Mouse (Mus musculus) embryonic facial prominence, embryonic 12.5 days (tissue): ENCODE measurements around the gene Myo3b. TPM values are rescaled to one million over a fixed set of nuclear protein-coding genes. Genes with fewer than 3 reads are reported as not detected.

Experiments
- ATAC-seq: fragments of 200-750 bp; cut with Nextera tagmentation; 2 replicates; pipeline ENCODE4 v1.8.0; 2017; ENCODE audit not compliant: insufficient number of reproducible peaks, insufficient read depth, low FRiP score, low TSS enrichment
- H3K27ac ChIP-seq: fragments of 300-500 bp; sonication (generic); 2 replicates; pipeline ENCODE4 v1.5.1; 2016; ENCODE audit warnings: mild to moderate bottlenecking
- H3K27me3 ChIP-seq: fragments of 300-500 bp; sonication (generic); 2 replicates; pipeline ENCODE4 v1.6.1; 2016; ENCODE audit warnings: mild to moderate bottlenecking, moderate library complexity
- H3K36me3 ChIP-seq: fragments of 300-500 bp; sonication (generic); 2 replicates; pipeline ENCODE4 v1.6.1; 2016; ENCODE audit warnings: mild to moderate bottlenecking
- H3K4me1 ChIP-seq: fragments of 300-500 bp; sonication (generic); 2 replicates; pipeline ENCODE4 v1.6.1; 2016
- H3K4me2 ChIP-seq: fragments of 300-500 bp; sonication (generic); replicated peaks from 2 replicates; pipeline ENCODE4 v1.6.1; 2016; ENCODE audit warnings: mild to moderate bottlenecking, moderate library complexity
- H3K4me3 ChIP-seq: fragments of 300-500 bp; sonication (generic); 2 replicates; pipeline ENCODE4 v1.5.1; 2016; ENCODE audit warnings: mild to moderate bottlenecking
- H3K9ac ChIP-seq: fragments of 300-500 bp; sonication (generic); 2 replicates; pipeline ENCODE4 v1.6.1; 2016; ENCODE audit warnings: mild to moderate bottlenecking, moderate library complexity
- H3K9me3 ChIP-seq: fragments of 300-500 bp; sonication (generic); 2 replicates; pipeline ENCODE4 v1.6.1; 2016; ENCODE audit warnings: mild to moderate bottlenecking, moderate library complexity
- WGBS: fragments of 180-500 bp; shearing (Covaris S2); methylation state at CpG from one replicate; pipeline ENCODE4 v1.1.7; 2016; 5-methylcytosine and 5-hydroxymethylcytosine counted together
- polyA plus RNA-seq: library from polyadenylated mRNA; unstranded; fragments of >200 nt; fragmentation: Nextera tagmentation; extraction: Ambion mirVana; gene quantifications from 2 replicates; pipeline ENCODE4 v1.2.1, GENCODE M21; 2016

Myo3b gene
- polyA plus RNA-seq, 1 experiment from 2014 or later, result 0.12 TPM

DNA sequence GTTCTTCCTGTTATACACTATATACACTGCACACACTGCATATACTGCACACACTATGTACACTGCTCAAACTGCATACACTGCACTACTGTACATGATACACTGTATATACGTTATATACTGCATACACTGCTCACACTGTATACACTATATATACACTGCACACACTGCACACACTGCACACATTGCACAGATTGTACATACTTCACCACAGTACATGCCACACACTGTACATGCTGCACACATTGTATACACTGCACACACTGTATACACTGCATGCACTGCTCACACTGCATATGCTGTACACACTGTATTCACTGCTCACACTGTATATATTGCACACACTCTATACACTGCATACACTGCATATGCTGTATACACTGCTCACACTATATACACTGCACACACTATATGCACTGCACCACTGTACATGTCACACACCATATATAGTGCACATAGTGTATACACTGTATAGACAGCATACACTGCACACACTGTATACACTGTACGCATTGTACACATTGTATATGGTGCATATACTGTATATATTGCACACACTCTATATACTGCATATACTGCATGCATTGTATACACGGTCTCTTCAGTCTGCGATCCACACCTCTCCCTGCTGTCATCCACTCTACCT, 104.7 kb downstream of the Myo3b start:
- WGBS, result 89% methylated on average over 4 of the region's 4 CpGs
- no peak overlapping the region for H3K27ac ChIP-seq
- no peaks in the 10 kb centered on the region for H3K36me3 ChIP-seq
- ATAC-seq, result peak; percentile 52; the same call in 1 of the 2 replicates
- H3K9ac ChIP-seq, result no peak overlapping the region
- no peaks in the 10 kb centered on the region for H3K9me3 ChIP-seq
- 0 out of 2 replicates have a peak, but pooled peaks cover 3% of the 10 kb centered on the region for H3K27me3 ChIP-seq
- no peak overlapping the region for H3K4me2 ChIP-seq
- no peaks in the 10 kb centered on the region for H3K4me1 ChIP-seq
- no peak overlapping the region for H3K4me3 ChIP-seq

DNA sequence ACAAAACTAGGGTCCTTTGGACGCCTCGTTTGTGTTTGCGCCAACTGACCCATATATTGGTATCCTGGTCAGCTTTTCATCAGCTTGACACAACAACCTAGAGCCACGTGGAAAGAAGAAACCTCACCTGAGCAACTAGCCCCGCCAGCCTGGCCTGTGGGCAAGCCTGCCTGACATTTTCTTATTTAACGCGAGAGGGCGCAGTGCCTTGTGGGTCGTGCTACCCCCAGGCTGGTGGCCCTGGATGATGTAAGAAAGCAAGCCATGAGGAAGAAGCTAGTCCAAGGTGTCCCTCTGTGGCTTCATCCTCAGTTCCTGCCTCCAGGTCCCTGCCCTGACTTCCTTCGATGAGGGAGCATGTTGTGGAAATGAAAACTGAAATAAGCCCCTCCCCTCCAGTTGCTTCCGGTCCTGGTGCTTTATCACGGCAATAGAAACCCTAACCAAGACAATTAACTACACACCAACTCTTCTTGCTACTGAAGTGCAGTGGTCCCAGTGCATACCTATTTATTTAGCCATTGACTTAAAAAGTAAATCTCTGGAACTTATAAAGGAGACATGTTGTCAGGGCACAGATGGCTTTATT, 108.2 kb downstream of the Myo3b start:
- Histone ChIP-seq H3K9ac (no peak overlapping the region), H3K9me3 (no peaks in the 10 kb centered on the region), H3K36me3 (no peaks in the 10 kb centered on the region), H3K4me2 (no peak overlapping the region), H3K4me1 (no peaks in the 10 kb centered on the region), H3K27ac (no peak overlapping the region), H3K27me3 (0 out of 2 replicates have a peak, but pooled peaks cover 3% of the 10 kb centered on the region), H3K4me3 (no peak overlapping the region)
- no peak for ATAC-seq
- 57% methylated on average over 12 of the region's 12 CpGs for WGBS

DNA sequence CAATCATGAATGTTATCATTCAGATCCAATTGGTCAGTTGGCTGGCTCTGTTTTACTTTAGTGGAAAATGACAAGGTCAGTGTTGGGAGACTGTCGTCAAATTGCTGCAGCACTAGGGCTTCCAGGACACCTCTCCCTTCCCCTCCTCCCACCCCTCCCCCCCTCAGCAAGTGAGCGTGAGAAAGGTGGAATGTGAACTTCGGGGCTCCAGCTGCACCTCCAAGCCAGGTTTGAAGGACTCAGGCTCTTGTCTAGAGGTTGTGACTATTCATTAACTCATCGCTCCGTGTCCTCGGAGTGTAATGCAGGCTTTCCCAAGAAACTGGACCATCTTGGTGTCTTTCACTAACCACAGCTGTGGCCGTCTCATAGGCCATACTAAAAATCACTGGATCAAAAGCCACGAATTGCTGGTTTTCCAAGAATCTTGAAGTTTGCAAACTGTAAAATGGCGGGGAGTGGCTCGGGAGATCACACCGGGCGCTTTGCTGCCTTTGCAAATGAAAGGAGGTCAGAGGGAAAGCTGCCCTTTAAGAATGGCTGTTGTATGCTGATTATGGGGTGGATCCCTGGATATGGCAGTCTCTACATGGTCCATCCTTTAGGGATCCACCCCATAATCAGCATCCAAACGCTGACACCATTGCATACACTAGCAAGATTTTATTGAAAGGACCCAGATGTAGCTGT, 110.0 kb downstream of the Myo3b start:
- no peak overlapping the region for H3K4me3 ChIP-seq
- no peaks in the 10 kb centered on the region for H3K27me3 ChIP-seq
- no peaks in the 10 kb centered on the region for H3K36me3 ChIP-seq
- no peak overlapping the region for H3K27ac ChIP-seq
- H3K4me2 ChIP-seq, result no peak overlapping the region
- WGBS, result 75% methylated on average over 13 of the region's 13 CpGs
- no peaks in the 10 kb centered on the region for H3K4me1 ChIP-seq
- no peak for ATAC-seq
- H3K9ac ChIP-seq, result no peak overlapping the region
- H3K9me3 ChIP-seq, result no peaks in the 10 kb centered on the region

DNA sequence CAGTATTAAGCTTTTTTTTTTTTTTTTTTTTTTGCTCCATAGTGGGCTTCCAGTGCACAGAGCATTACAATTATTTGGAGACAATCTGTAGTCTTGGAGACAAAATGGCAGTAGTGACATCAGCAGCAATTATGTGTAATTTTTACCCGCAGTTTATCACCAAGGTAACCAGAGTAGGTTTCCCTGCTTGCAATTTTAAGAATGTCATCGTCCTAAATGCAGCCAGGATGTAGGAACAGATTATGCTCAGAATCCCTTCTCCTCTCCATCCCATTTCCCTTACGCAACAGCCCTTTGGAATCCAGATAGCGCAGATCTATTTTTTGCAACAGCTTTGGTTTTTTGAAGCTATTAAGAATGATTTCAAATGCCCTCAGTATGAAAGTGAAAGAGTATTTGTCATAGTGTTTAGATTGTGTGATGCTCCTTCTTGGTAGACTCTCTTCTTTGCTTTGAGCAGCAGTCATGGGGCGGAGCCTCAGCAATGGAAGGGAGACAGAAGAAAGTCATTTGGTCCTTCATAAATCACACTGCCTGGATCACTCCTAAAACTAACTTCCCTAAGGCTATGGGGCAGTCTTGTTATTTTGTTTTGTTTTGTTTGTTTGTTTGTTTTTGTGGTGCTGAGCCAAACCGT, 111.6 kb downstream of the Myo3b start:
- no peaks in the 10 kb centered on the region for H3K27me3 ChIP-seq
- no peak overlapping the region for H3K4me2 ChIP-seq
- 64% methylated on average over 6 of the region's 6 CpGs for WGBS
- H3K27ac ChIP-seq, result no peak overlapping the region
- no peak overlapping the region for H3K9ac ChIP-seq
- no peak for ATAC-seq
- no peaks in the 10 kb centered on the region for H3K9me3 ChIP-seq
- no peaks in the 10 kb centered on the region for H3K4me1 ChIP-seq
- no peak overlapping the region for H3K4me3 ChIP-seq
- no peaks in the 10 kb centered on the region for H3K36me3 ChIP-seq

DNA sequence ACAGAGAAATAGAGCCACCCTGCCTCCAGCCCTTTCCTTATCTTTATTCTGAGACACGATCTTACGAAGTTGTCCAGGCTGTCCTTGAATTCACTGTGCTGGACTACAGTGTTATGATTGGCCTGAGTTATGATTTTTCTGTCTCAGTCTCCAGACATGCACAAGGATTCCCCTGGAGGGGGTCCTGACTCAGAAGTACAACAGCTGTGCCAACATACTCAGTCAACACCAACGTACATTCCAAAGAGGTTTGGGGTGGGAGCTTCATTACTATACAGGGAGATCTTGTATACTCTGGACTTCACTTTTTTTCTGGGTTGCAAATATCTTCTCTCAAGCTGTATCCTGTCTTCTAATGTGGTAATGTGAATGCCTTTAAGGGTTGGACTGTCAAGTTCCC, 113.0 kb downstream of the Myo3b start:
- Histone ChIP-seq H3K4me2 (no peak overlapping the region), H3K9me3 (no peaks in the 10 kb centered on the region), H3K9ac (no peak overlapping the region), H3K36me3 (no peaks in the 10 kb centered on the region), H3K4me1 (no peaks in the 10 kb centered on the region), H3K4me3 (no peak overlapping the region), H3K27me3 (no peaks in the 10 kb centered on the region), H3K27ac (no peak overlapping the region)
- ATAC-seq, result no peak
- 74% methylated on average over 3 of the region's 3 CpGs for WGBS

DNA sequence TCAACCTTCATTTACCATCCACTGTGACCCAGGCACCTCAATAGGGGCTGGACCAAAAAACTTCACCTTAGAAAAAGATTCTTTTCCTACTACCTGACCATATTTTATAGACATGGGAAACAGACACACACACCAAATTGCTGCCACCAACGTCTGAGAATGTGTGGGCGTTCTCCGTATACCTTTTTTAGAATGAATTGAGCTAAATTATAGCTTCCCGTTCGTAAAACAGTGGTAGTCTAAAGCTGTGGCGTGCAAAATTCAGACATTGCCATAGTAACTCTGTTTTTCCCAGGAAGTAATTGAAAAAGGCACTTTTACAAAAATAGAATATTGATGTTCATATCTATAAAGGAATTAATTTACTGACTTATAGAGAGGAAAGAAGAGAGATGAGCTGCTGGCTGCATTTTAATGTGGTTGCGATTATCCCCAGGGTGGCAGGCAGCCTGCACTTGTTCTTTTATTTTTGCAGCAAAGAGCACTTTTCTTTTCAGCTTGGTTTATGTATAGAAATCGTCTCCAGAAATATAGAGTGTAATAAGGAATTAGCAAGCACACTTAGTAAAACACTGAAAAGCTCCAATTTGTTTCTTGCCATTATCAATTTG, 116.4 kb downstream of the Myo3b start:
- no peaks in the 10 kb centered on the region for H3K27me3 ChIP-seq
- no peak overlapping the region for H3K27ac ChIP-seq
- ATAC-seq, result no peak
- no peak overlapping the region for H3K4me2 ChIP-seq
- H3K9me3 ChIP-seq, result no peaks in the 10 kb centered on the region
- H3K9ac ChIP-seq, result no peak overlapping the region
- no peak overlapping the region for H3K4me3 ChIP-seq
- H3K36me3 ChIP-seq, result no peaks in the 10 kb centered on the region
- no peaks in the 10 kb centered on the region for H3K4me1 ChIP-seq
- WGBS, result 77% methylated on average over 8 of the region's 8 CpGs

DNA sequence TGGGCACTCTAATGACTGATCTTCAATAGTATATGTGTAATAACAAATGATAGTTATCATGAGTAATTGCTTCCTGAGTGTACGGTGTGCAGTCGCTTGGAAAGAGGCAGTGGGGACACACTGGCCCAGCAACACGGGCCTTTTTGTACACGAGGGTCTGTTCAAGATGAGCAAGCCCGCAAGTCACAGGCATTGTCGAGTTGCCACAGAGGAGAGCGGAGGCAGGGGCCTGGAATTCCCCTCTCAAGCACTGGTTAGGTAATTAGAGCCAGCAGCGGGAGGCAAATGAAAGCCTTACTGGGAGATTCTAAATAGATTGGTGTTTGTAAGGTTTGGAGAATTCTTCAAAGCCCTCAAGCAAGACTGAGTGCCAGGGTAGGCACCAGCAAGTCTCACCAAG, 120.6 kb downstream of the Myo3b start:
- H3K9ac ChIP-seq, result no peak overlapping the region
- ATAC-seq, result no peak
- H3K36me3 ChIP-seq, result no peaks in the 10 kb centered on the region
- no peak overlapping the region for H3K4me2 ChIP-seq
- no peak overlapping the region for H3K27ac ChIP-seq
- WGBS, result 17% methylated on average over 8 of the region's 8 CpGs
- no peaks in the 10 kb centered on the region for H3K27me3 ChIP-seq
- H3K4me3 ChIP-seq, result no peak overlapping the region
- H3K9me3 ChIP-seq, result no peaks in the 10 kb centered on the region
- no peaks in the 10 kb centered on the region for H3K4me1 ChIP-seq

DNA sequence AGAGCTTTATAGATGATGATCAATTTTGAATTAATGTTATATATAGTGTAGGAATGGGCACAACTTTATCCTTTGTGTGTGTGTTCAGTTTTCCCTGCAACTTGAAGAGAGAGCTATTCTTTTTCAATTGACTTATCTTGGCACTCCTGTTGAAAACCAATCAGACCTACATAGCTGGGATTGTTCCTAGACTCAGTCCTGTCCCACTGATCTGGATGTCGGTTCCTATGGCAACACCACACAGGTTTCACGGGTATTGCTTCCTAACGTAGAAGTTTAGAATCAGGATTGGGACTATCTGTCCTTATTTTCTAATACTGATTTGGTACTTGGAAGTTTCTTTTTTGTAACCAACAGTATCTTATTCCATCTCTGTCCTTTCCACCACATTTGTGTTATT, 127.3 kb downstream of the Myo3b start:
- no peak for ATAC-seq
- H3K9ac ChIP-seq, result no peak overlapping the region
- 59% methylated on average over 3 of the region's 3 CpGs for WGBS

DNA sequence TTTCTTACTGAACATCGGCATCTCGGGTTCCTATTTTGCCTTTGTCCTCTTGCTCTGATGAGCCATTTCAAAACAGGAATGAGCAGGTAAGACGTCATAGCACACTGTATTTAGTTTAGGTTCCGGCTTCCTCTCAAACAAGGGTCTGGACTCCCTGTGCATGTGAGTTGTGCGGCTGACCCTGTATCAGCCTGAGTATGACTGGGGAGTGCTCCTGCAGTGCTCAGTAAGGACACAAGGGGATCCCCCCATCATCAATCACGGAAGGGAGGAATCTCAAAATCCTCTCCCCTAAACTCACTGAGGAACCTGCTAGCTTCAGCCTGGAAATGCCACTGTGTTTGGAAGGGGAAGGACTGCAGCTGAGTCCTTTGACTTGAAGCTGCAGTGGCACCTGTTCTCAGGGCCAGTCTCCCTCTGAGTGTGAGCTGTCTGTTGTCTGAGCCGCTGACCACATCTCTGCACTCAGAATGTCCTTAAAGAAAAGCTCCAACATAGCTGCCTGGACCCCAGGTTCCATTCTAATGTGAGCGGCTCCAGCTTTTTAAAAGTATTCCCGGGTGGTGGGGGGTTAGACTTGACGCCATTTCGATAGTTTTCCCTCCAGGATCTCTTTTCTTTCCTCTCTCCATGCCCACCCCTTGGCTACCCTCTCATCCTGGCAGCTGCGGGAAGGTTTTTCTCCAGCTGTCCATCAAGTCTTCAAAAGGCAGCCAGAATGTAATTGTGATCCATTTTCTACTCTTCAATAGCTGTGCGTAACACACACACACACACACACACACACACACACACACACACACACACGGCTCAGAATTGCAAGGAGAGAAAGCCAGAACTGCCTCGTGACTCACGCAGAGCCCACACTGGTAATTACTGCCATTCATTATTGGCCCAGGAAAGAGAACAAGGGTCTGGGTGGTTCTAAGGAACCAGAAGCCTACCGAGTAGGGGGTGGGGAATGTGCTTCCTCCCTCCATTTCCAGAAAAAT, 129.3 kb downstream of the Myo3b start:
- 0 out of 2 replicates have a peak overlapping the region, but pooled peaks have one; percentile 23 for H3K27ac ChIP-seq
- H3K27me3 ChIP-seq, result no peaks in the 10 kb centered on the region
- no peaks in the 10 kb centered on the region for H3K9me3 ChIP-seq
- WGBS, result 59% methylated on average over 17 of the region's 17 CpGs
- no peaks in the 10 kb centered on the region for H3K36me3 ChIP-seq
- peaks cover 6% of the 10 kb centered on the region; the same call in 1 of the 2 replicates for H3K4me1 ChIP-seq
- no peak overlapping the region for H3K9ac ChIP-seq
- H3K4me2 ChIP-seq, result no peak overlapping the region
- H3K4me3 ChIP-seq, result no peak overlapping the region
- ATAC-seq, result no peak

More for the DNA sequence above, 127.3 kb downstream of the Myo3b start:
- H3K4me1 ChIP-seq, result peaks cover 6% of the 10 kb centered on the region; the same call in 1 of the 2 replicates
- H3K4me2 ChIP-seq, result no peak overlapping the region
- H3K4me3 ChIP-seq, result no peak overlapping the region
- H3K9me3 ChIP-seq, result no peaks in the 10 kb centered on the region
- H3K27me3 ChIP-seq, result no peaks in the 10 kb centered on the region
- H3K27ac ChIP-seq, result no peak overlapping the region
- H3K36me3 ChIP-seq, result no peaks in the 10 kb centered on the region

DNA sequence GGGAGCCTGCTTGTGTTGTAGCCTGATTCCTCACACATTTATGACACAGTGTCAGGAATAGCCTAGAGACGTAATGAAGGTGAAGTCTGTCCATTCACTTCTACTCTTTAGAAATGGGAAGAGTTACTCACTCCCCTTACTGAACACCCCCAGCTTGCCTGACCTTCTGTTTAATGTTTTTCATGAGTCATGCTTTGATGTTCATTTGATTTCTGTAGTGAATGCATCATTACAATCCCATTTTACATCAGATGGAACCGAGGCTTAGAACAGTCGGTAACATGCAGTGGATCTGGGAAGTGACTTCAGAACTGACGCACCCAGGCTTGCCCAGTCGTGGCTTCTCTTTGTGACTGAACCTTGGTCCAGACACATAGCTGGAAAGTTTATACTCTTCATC, 131.5 kb downstream of the Myo3b start:
- H3K4me3 ChIP-seq, result no peak overlapping the region
- peaks cover 6% of the 10 kb centered on the region; the same call in 1 of the 2 replicates for H3K4me1 ChIP-seq
- H3K4me2 ChIP-seq, result no peak overlapping the region
- H3K27me3 ChIP-seq, result no peaks in the 10 kb centered on the region
- no peak overlapping the region for H3K27ac ChIP-seq
- H3K36me3 ChIP-seq, result no peaks in the 10 kb centered on the region
- H3K9ac ChIP-seq, result no peak overlapping the region
- H3K9me3 ChIP-seq, result no peaks in the 10 kb centered on the region
- ATAC-seq, result no peak
- 90% methylated on average over 5 of the region's 5 CpGs for WGBS
